Mouse (Mus musculus): ENCODE data around the gene Gpc5. TPM values are rescaled to one million over a fixed set of nuclear protein-coding genes. Genes with fewer than 3 reads are reported as not detected.

Gene Gpc5
- polyA plus RNA-seq, 1 experiment from 2014 or later = 1.0 TPM

DNA sequence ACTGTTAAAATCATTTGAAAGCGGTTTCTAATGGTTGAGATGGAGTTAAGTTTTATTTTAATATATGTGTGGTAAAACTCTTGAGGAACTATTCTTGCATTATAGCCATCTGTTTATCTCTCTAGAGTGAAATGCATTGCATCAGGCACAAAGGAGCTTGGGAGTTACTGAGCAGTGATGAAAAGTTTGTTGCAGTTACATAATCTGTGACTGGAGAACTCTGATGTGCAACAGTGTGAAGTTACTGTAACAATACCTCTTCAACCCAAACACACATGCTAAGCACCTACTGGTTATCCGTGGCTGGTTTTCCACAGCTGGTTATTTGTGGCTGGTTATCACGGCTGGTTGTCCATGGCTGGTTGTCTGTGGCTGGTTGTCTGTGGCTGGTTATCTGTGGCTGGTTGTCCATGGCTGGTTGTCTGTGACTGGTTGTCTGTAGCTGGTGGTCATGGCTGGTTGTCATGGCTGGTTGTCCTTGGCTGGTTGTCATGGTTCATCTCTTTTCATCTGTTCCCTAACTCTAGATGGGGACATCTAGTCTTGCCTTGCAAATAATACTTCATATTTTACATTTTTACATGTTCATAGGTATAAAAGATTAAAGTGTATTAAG lies 273.4 kb downstream of the Gpc5 start:
- no peak for DNase-seq (ENCODE audit: low spot score)

GRCm38 (mm10) chr14:115369611-115370167 lies 277.7 kb downstream of the Gpc5 start:
- no peak for DNase-seq (ENCODE audit: low spot score)

DNA sequence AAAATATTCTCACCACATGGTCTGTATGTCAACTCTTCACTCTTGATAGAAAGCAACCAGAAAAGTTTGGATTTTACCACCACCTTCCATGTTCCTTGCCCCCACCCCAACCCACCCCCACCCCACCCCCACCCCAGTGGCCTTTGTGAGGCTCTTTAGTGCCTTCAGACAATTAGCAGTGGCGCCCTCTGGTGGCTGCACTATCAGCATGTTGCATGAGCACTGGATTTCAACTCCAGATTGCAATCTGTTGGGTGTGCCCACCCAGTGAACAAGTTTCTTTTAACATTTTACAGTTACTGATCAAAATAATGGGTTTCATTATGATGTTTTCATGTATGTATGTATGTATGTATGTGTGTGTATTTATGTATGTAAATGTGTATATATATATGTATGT lies 279.1 kb downstream of the Gpc5 start:
- peak; percentile 45 for DNase-seq (ENCODE audit: low spot score)

DNA sequence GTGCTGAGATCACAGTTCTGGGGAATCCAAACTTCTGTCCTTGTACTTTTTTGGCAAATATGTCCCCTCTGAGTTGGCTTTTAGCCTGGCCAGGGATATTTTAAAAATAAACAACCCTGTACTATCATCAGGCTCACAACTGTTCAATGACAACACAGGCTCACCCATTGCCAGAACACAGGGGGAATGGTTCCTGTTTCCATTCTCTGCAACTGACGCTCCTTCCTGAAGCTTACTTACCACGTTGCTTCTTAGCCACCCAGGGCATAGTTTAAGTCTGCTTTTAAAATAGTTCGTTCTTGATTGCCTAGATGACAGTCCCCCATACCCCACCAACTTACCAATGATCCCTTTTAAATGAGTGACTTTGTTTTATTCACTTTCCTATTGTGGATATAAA lies 299.8 kb downstream of the Gpc5 start:
- no peak for DNase-seq (ENCODE audit: low spot score)

- DNase-seq (ENCODE audit: low spot score) = peak; percentile 46
These were observed 301.0 kb downstream of the Gpc5 start for GRCm38 (mm10) chr14:115392894-115393524.

DNA sequence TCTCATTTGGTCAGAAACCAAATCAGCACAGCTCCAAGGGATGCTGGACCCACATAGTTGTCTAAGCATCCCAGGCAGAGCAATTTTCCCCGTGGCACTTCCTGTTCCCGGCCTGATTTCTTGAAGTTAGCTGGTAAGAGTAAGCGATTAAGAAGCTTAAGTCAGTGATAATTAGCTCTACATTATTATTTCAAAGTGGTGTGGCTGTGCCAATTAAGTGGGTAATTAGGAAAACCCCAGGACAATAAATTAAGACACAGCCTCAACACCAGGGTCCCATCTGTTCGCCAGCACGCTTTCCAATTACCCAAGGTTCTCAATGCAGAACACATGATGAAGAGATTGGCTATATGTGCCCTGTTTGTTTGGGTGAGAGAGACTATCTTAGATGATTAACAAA lies 314.6 kb downstream of the Gpc5 start:
- DNase-seq (ENCODE audit: low spot score) = no peak

GRCm38 (mm10) chr14:115407309-115407930 lies 315.4 kb downstream of the Gpc5 start:
- no peak for DNase-seq (ENCODE audit: low spot score)

GRCm38 (mm10) chr14:115410881-115411280 lies 318.9 kb downstream of the Gpc5 start:
- no peak for DNase-seq (ENCODE audit: low spot score)

GRCm38 (mm10) chr14:115411513-115412174 lies 319.6 kb downstream of the Gpc5 start:
- no peak for DNase-seq (ENCODE audit: low spot score)

- no peak for DNase-seq (ENCODE audit: low spot score)
These were observed 320.8 kb downstream of the Gpc5 start for GRCm38 (mm10) chr14:115412821-115413220.

DNA sequence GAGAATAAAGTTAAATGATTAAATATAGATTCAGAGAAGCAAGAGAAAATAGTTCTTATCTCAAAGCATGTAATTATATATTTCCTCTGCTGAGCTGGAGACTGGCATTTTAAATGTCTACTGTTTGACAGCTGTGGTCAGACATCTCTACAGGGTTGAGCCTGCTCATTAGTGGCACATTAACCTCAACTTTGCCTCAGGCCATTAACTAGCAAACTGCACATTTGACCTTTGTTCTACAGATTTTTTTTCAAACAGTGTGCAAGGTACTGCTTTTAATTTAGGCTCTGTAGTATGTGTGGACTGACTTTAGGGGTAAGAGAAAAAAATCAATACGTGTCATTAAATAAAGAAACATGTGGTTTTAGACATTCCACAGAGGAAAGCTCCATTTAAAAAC lies 321.4 kb downstream of the Gpc5 start:
- no peak for DNase-seq (ENCODE audit: low spot score)

GRCm38 (mm10) chr14:115414545-115414944 lies 322.5 kb downstream of the Gpc5 start:
- no peak for DNase-seq (ENCODE audit: low spot score)

- no peak for DNase-seq (ENCODE audit: low spot score)
These were observed 340.0 kb downstream of the Gpc5 start for GRCm38 (mm10) chr14:115431967-115432366.

- no peak for DNase-seq (ENCODE audit: low spot score)
These were observed 340.4 kb downstream of the Gpc5 start for GRCm38 (mm10) chr14:115432368-115432767.

DNA sequence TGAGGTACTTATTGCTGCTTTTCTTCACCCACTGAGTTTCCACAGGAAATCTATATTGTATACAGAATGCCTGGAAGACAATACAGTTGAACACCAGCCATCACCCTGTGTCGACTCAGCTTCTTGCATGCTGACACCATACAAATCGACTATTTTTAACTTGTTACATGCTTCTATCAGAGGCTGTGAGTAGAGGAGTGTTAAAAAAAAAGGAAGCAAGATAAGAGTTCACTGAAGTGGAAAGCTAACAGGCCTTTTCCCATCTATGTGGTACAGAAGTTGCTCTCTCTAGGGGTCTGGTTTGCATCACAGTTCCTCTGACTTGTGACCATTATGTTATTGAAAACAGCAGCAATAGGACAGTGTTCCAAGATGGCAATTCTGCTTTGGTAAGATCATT lies 344.6 kb downstream of the Gpc5 start:
- no peak for DNase-seq (ENCODE audit: low spot score)

DNA sequence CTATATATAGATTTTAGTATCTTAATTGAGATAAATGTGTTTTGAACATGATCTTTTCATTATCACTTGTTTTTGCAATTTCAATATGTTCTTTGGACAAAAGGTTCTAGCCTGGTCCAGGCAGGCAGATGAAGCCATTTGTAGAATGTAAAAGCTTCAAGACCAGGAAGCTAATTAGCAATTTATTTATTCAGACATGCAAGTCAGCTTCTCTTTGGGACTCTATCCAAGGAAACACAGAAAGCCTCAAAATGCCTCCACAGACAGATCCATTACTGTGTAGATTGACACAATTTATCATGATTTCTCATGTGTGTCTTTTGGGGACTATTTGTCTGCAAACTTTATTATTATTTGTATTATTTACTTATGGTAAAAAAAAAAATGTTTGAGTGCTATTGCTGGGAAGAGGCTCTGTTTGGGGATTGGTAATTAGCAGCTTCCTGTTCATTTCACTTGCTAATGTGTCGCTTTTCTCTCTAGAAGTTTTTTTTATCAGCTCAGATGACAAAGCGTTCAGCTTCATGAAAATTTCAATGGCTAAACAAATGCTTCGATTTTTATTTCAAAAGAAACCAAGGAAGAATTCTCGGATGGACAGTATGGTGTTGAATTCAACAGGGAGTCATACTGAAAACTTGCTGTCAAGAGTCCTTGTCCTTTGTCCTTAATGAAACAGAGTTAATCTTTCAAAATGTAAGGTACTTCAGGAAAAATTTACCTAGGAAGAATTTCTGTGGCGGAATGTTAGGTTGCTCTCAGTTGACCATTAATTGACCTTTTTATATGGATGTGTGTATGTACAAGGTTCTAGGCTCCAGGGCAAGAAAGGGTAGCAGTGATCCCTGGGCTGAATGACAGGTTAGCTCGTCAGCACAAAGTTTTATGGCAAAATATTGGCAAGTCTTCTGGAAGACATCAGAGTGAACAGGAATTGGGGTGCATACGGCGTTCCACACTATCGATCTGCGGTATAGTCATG lies 353.1 kb downstream of the Gpc5 start:
- DNase-seq (ENCODE audit: low spot score) = no peak

- DNase-seq (ENCODE audit: low spot score) = no peak
These were observed 358.9 kb downstream of the Gpc5 start for GRCm38 (mm10) chr14:115450938-115451337.

DNA sequence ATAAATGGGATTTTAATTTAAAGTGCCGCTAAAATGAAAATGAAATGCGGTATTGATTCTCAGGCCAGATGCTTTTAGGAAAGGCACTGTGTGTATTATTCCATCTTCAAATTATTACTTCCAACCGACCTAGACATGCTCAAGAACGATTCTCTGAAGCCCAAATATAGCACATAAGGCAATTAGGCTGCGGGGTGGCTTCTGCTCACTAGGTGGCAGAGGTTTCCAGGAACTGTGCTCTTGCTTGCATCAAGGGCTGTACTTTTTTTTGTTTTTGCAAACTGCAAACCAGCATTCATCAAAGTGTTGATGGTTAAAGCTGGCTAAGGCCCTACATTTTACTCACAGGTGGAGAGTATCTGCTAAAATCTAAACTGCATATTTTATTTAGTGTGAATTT lies 375.9 kb downstream of the Gpc5 start:
- DNase-seq (ENCODE audit: low spot score) = peak; percentile 6

- DNase-seq (ENCODE audit: low spot score) = peak; percentile 34
These were observed 383.2 kb downstream of the Gpc5 start for GRCm38 (mm10) chr14:115475234-115475633.

- no peak for DNase-seq (ENCODE audit: low spot score)
These were observed 385.3 kb downstream of the Gpc5 start for GRCm38 (mm10) chr14:115477360-115477759.

GRCm38 (mm10) chr14:115485090-115485489 lies 393.1 kb downstream of the Gpc5 start:
- no peak for DNase-seq (ENCODE audit: low spot score)
